Comparison of ENCODE assay signal across 9 mouse cellular contexts in genomic region chr11:118018328-118018727, GRCm38 (mm10). TPM values are rescaled to one million over a fixed set of nuclear protein-coding genes. Genes with fewer than 3 reads are reported as not detected.
A peak's percentile ranks its signal among the peaks of the same experiment; 100 is the strongest.
DNase-seq lines count a peak whose midpoint lies in the region; ATAC-seq and TF ChIP-seq lines count a peak whose summit lies in the region.
"Had no signal": no experiment of that assay in that cellular context is flagged by ENCODE, and none has a peak within 500 bp of the region (broad histone marks: within the 10 kb centered on the region; RNA-seq: fewer than 3 reads in every experiment).

No protein-coding gene starts in this region.

- 95% methylated on average over 4 of the region's 4 CpGs for WGBS in midbrain, postnatal 0 days
- 94% methylated on average over 4 of the region's 4 CpGs for whole genome bisulfite sequencing in midbrain, embryonic 16.5 days

- no peak overlapping the region for H3K27ac ChIP-seq in midbrain, postnatal 0 days (ENCODE audit: low read depth, low read length)
- H3K27ac ChIP-seq in midbrain, embryonic 16.5 days (ENCODE audit: low read length) = no peak overlapping the region

- no peak overlapping the region for H3K9ac ChIP-seq in midbrain, postnatal 0 days (replicated peaks; ENCODE audit: low read length, poor library complexity, severe bottlenecking)
- no peak overlapping the region for H3K9ac ChIP-seq in midbrain, embryonic 16.5 days (ENCODE audit: low read depth, low read length)

- peak; percentile 60 for TF ChIP-seq CTCF in midbrain, postnatal 0 days (IDR thresholded peaks at IDR 0.05)

- no peaks in the 10 kb centered on the region for H3K9me3 ChIP-seq in midbrain, postnatal 0 days (ENCODE audit: low read length)
- H3K9me3 ChIP-seq in midbrain, embryonic 16.5 days (replicated peaks; ENCODE audit: control insufficient read depth, low read length, poor library complexity, severe bottlenecking) = no peaks in the 10 kb centered on the region

- H3K27me3 ChIP-seq in midbrain, postnatal 0 days (ENCODE audit: insufficient read depth, low read length) = no peaks in the 10 kb centered on the region
- H3K27me3 ChIP-seq in midbrain, embryonic 16.5 days (ENCODE audit: control insufficient read depth, insufficient read depth, low read depth, low read length) = no peaks in the 10 kb centered on the region
- no peaks in the 10 kb centered on the region for H3K27me3 ChIP-seq in splenic B cell, adult 2 months (ENCODE audit: control insufficient read depth, insufficient read depth, low read length, poor library complexity, severe bottlenecking)

- H3K4me1 ChIP-seq in midbrain, postnatal 0 days (ENCODE audit: insufficient read depth, low read length) = no peaks in the 10 kb centered on the region
- H3K4me1 ChIP-seq in midbrain, embryonic 16.5 days (ENCODE audit: control insufficient read depth, insufficient read depth, low read length) = no peaks in the 10 kb centered on the region

- H3K4me3 ChIP-seq in midbrain, postnatal 0 days (ENCODE audit: low read depth, low read length) = no peak overlapping the region
- H3K4me3 ChIP-seq in midbrain, embryonic 16.5 days (ENCODE audit: low read depth, low read length) = no peak overlapping the region

- ATAC-seq in midbrain, postnatal 0 days (ENCODE audit: low FRiP score) = no peak
- ATAC-seq in midbrain, embryonic 16.5 days = no peak
- ATAC-seq: intestine, embryonic 16.5 days had no signal

- peak; percentile 31 for DNase-seq in embryo, embryonic 10.5 days (ENCODE audit: low spot score)
- DNase-seq in embryo, embryonic 9.5 days (ENCODE audit: extremely low spot score) = no peak
- no peak for DNase-seq in midbrain, postnatal 0 days (ENCODE audit: low spot score)
- peak; percentile 87 for DNase-seq in ZHBTc4 (ENCODE audit: low read depth, low spot score)
- DNase-seq in splenic B cell, adult 2 months (ENCODE audit: low read depth, low spot score) = peak; percentile 56
- no peak for DNase-seq in ovary, postnatal 14 days (ENCODE audit: low spot score)
- DNase-seq in right cerebral cortex, postnatal 14 days = no peak

- H3K36me3 ChIP-seq in midbrain, postnatal 0 days (ENCODE audit: insufficient read depth, low read length) = peaks cover 36% of the 10 kb centered on the region
- peaks cover 19% of the 10 kb centered on the region for H3K36me3 ChIP-seq in midbrain, embryonic 16.5 days (ENCODE audit: control insufficient read depth, insufficient read depth, low read length)
- peaks cover 3% of the 10 kb centered on the region; the same call in 1 of the 2 replicates for H3K36me3 ChIP-seq in splenic B cell, adult 2 months (ENCODE audit: control insufficient read depth, insufficient read depth, low read length, poor library complexity, severe bottlenecking)

- no peak overlapping the region for H3K4me2 ChIP-seq in midbrain, postnatal 0 days (ENCODE audit: low read depth, low read length, poor library complexity, severe bottlenecking)
- no peak overlapping the region for H3K4me2 ChIP-seq in midbrain, embryonic 16.5 days (ENCODE audit: low read length)

RNA-seq across cellular contexts. Expression of gene Pgs1, which starts 32.2 kb away (rescaled TPM):
- 62.0 and 72.2 TPM in 2 replicates for total RNA-seq in midbrain, postnatal 0 days (2014; rRNA removed)
- 55.0 and 61.8 TPM in 2 replicates for polyA plus RNA-seq in midbrain, postnatal 0 days (2015; fragmentation: Nextera tagmentation; extraction: Ambion mirVana)
- 61.2 and 62.1 TPM in 2 replicates for polyA plus RNA-seq in midbrain, embryonic 16.5 days (2015; fragmentation: Nextera tagmentation; extraction: Ambion mirVana)

RNA-seq across cellular contexts. Expression of gene Socs3, which starts 48.5 kb away (rescaled TPM):
- 7.3 and 8.5 TPM in 2 replicates for total RNA-seq in midbrain, postnatal 0 days (2014; rRNA removed)
- 4.4 and 4.9 TPM in 2 replicates for polyA plus RNA-seq in midbrain, postnatal 0 days (2015; fragmentation: Nextera tagmentation; extraction: Ambion mirVana)
- polyA plus RNA-seq in midbrain, embryonic 16.5 days (2015; fragmentation: Nextera tagmentation; extraction: Ambion mirVana) = 5.9 and 7.2 TPM in 2 replicates

Comparison
In these comparisons a context has a peak if more than half of its experiments do, and no peak if none do; other contexts are left out.
1. DNase-seq: peak in embryo, embryonic 10.5 days (single experiment), ZHBTc4 (single experiment) and splenic B cell, adult 2 months (single experiment); none in embryo, embryonic 9.5 days (single experiment), midbrain, postnatal 0 days (single experiment), ovary, postnatal 14 days (single experiment) and right cerebral cortex, postnatal 14 days (single experiment).